Mouse (Mus musculus) midbrain, embryonic 13.5 days (tissue): ENCODE results near the gene Olfr30. TPM values are rescaled to one million over a fixed set of nuclear protein-coding genes. Genes with fewer than 3 reads are reported as not detected.

ENCODE experiments used
- polyA plus RNA-seq: library from polyadenylated mRNA; unstranded; fragments of >200 nt; fragmentation: Nextera tagmentation; extraction: Ambion mirVana; gene quantifications from 2 replicates; pipeline ENCODE4 v1.2.1, GENCODE M21; 2015

Olfr30 gene
- polyA plus RNA-seq, 1 experiment from 2014 or later, result not detected

Other genes with a start within 250 kb of the Olfr30 start
- gene 4930438A08Rik, start 187.5 kb downstream of the Olfr30 start, polyA plus RNA-seq, result not detected in 2 replicates
- 26.0 and 28.8 TPM in 2 replicates for gene Zfp692, start 155.2 kb downstream of the Olfr30 start, polyA plus RNA-seq
- 38.6 and 39.7 TPM in 2 replicates for gene Zfp672, start 131.9 kb downstream of the Olfr30 start, polyA plus RNA-seq
- 48.4 and 50.7 TPM in 2 replicates for gene Sh3bp5l, start 131.5 kb downstream of the Olfr30 start, polyA plus RNA-seq
- 0.73 TPM in 1 of 2 replicates, not detected in the other for gene Lypd8, start 83.2 kb downstream of the Olfr30 start, polyA plus RNA-seq
- gene 1810065E05Rik, start 41.2 kb downstream of the Olfr30 start, polyA plus RNA-seq, result not detected in 2 replicates
- gene Gm12253, start 29.7 kb downstream of the Olfr30 start, polyA plus RNA-seq, result not detected in 2 replicates
- gene Lypd9, start 9.3 kb downstream of the Olfr30 start, polyA plus RNA-seq, result not detected in 2 replicates
- not detected in 2 replicates for gene Olfr332, start 30.3 kb upstream of the Olfr30 start, polyA plus RNA-seq
- not detected in 2 replicates for gene Olfr331, start 40.3 kb upstream of the Olfr30 start, polyA plus RNA-seq
- not detected in 2 replicates for gene Olfr330, start 72.6 kb upstream of the Olfr30 start, polyA plus RNA-seq
- gene Olfr329-ps, start 84.2 kb upstream of the Olfr30 start, polyA plus RNA-seq, result not detected in 2 replicates
- 0.07 TPM in 1 of 2 replicates, not detected in the other for gene Olfr328, start 93.4 kb upstream of the Olfr30 start, polyA plus RNA-seq
- gene Olfr224, start 108.3 kb upstream of the Olfr30 start, polyA plus RNA-seq, result not detected in 2 replicates
- not detected in 2 replicates for gene Olfr325, start 115.5 kb upstream of the Olfr30 start, polyA plus RNA-seq
- gene Olfr324, start 132.8 kb upstream of the Olfr30 start, polyA plus RNA-seq, result not detected in 2 replicates
- gene 2210407C18Rik, start 153.8 kb upstream of the Olfr30 start, polyA plus RNA-seq, result not detected in 2 replicates
- gene Olfr323, start 168.2 kb upstream of the Olfr30 start, polyA plus RNA-seq, result not detected in 2 replicates
- gene Trim58, start 178.2 kb upstream of the Olfr30 start, polyA plus RNA-seq, result 0.07 and 0.12 TPM in 2 replicates
- not detected in 2 replicates for gene Olfr322, start 196.5 kb upstream of the Olfr30 start, polyA plus RNA-seq
- gene Olfr320, start 218.8 kb upstream of the Olfr30 start, polyA plus RNA-seq, result not detected in 2 replicates
- gene Olfr319, start 236.9 kb upstream of the Olfr30 start, polyA plus RNA-seq, result not detected in 2 replicates